Mouse (Mus musculus) heart, postnatal 0 days (tissue): ENCODE measurements around the gene Dolk.

Experiments used
- CTCF ChIP-seq: IDR thresholded peaks from 2 replicates; pipeline ENCODE4 v1.5.1; 2016; ENCODE audit warnings: antibody characterized with exemption, control low read depth, low read depth
- EP300 ChIP-seq: IDR thresholded peaks from 2 replicates; pipeline ENCODE4 v1.6.1; 2016; ENCODE audit warnings: antibody characterized with exemption, low read depth

DNA sequence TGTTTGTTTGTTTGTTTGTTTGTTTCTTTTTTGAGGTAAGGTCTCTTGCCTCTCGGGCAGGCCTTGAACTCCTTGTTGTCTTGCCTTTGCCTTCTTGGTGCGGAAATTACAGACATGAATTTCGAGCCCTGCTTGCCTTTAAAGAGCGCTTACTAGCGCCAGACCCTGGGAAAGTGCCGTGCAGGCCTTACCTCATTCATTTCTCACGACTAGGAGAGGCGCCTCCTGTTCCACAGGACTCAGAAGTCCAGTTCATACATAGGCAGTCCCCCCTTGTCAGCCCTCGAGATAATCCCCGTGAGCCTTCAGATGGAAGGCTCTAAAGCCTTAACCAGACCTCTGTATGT lies 866 bp upstream of the Dolk start:
- TF ChIP-seq EP300 (no peak), CTCF (no peak)
